In the genomic region with DNA sequence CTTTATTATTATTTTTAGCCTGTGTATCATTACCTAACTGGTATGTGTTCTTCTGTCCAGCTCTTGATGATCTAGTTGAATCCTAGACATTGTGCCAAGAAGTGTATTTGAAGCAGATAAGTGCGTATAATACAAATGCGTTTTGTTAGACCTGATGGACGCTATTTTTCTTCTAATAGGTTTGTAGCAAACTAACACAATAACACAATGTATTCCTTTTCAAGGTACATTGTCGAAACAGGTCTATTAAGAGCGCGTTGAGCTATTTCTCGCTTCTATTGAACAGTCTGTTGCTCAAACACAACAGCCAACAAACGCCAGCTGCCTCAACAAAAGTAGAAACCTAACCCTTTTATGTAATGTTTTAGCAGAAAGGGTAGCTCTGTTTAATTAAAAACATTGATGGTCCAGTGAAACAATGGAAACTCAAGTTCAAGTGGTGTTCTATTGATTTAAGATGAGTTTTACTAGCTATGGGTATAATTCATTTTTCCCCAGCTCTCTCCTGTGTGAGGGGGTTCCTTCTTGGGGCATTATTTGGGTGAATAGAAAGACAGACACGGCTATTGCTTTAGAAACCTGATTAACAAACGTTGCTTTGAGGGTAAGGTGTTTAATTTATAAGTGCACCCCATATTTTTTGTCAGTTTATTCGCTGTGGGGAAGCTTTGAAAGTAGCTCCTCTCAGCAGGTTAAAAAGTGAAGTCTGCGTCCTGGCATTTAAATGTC, we compare ENCODE assay signal across 11 mouse cellular contexts. TPM values are rescaled to one million over a fixed set of nuclear protein-coding genes. Genes with fewer than 3 reads are reported as not detected.
A peak's percentile ranks its signal among the peaks of the same experiment; 100 is the strongest.
DNase-seq lines count a peak whose midpoint lies in the region; ATAC-seq lines count a peak whose summit lies in the region.
"Had no signal": no experiment of that assay in that cellular context is flagged by ENCODE, and none has a peak within 500 bp of the region (broad histone marks: within the 10 kb centered on the region; RNA-seq: fewer than 3 reads in every experiment).

No protein-coding gene starts in this region.

- peaks cover 2% of the 10 kb centered on the region; the same call in 1 of the 2 replicates for H3K9me3 ChIP-seq in heart, embryonic 11.5 days (replicated peaks; ENCODE audit: control insufficient read depth, low read length)
- H3K9me3 ChIP-seq in midbrain, embryonic 14.5 days (ENCODE audit: control insufficient read depth, low read length) = peaks cover 4% of the 10 kb centered on the region; the same call in 1 of the 2 replicates

- intact Hi-C loops in heart, postnatal 14 days (cut with DNase I) = loop anchor here (2.0 to 10.0 kb wide), 3 partner anchors 13 to 495 kb away; partner anchors contain the start of gene Tmtc4
- intact Hi-C loops in heart, postnatal 10 days (cut with DNase I) = loop anchor here (2.0 kb wide), 1 partner anchor 15 kb away; the partner anchor contains the start of gene Zic2

- H3K36me3 ChIP-seq in heart, embryonic 11.5 days (ENCODE audit: control insufficient read depth, insufficient read depth, low read length) = no peaks in the 10 kb centered on the region
- H3K36me3 ChIP-seq in midbrain, embryonic 14.5 days (ENCODE audit: control insufficient read depth, insufficient read depth, low read length) = no peaks in the 10 kb centered on the region

- WGBS in heart, embryonic 11.5 days (ENCODE audit: insufficient replicate concordance) = 6% methylated on average over 12 of the region's 12 CpGs
- WGBS in midbrain, embryonic 14.5 days = 1% methylated on average over 12 of the region's 12 CpGs

- no peak for DNase-seq in heart, postnatal 14 days
- peak; percentile 41 to 64 for DNase-seq in cerebellum, postnatal 10 days
- peak; percentile 27 to 45 for DNase-seq in heart, postnatal 10 days
- peak; percentile 63 for DNase-seq in midbrain, embryonic 14.5 days
- DNase-seq in frontal cortex, postnatal 10 days (ENCODE audit: low spot score in 2 of 2) = no peak
- DNase-seq in kidney, adult 11 months = no peak
- no peak for DNase-seq in adrenal gland, postnatal 25 days
- DNase-seq: thymus, adult 2 months had no signal

- H3K9ac ChIP-seq in heart, embryonic 11.5 days (ENCODE audit: low read depth, low read length) = no peak overlapping the region
- no peak overlapping the region for H3K9ac ChIP-seq in midbrain, embryonic 14.5 days (replicated peaks; ENCODE audit: low read length)

- H3K4me2 ChIP-seq in heart, embryonic 11.5 days = peak overlapping the region; percentile 61; the same call in 1 of the 2 replicates
- H3K4me2 ChIP-seq in midbrain, embryonic 14.5 days (ENCODE audit: low read length) = peak overlapping the region; percentile 46

- H3K4me1 ChIP-seq in heart, embryonic 11.5 days (ENCODE audit: control insufficient read depth, insufficient read depth, low read length) = peaks cover 4% of the 10 kb centered on the region; the same call in 1 of the 2 replicates
- no peaks in the 10 kb centered on the region for H3K4me1 ChIP-seq in midbrain, embryonic 14.5 days (ENCODE audit: control insufficient read depth, insufficient read depth, low read length)

- H3K27ac ChIP-seq in heart, embryonic 11.5 days (ENCODE audit: low read depth, low read length) = no peak overlapping the region
- 0 out of 2 replicates have a peak overlapping the region, but pooled peaks have one; percentile 41 for H3K27ac ChIP-seq in midbrain, embryonic 14.5 days (replicated peaks; ENCODE audit: low read depth, low read length)

- H3K4me3 ChIP-seq in heart, embryonic 11.5 days (ENCODE audit: low read depth, low read length) = peak overlapping the region; percentile 37
- no peak overlapping the region for H3K4me3 ChIP-seq in midbrain, embryonic 14.5 days (replicated peaks; ENCODE audit: low read depth, low read length)
- H3K4me3 ChIP-seq: myocyte had no signal

- ATAC-seq in heart, embryonic 11.5 days (replicated peaks; ENCODE audit: insufficient number of reproducible peaks, low FRiP score, low TSS enrichment) = no peak
- ATAC-seq in midbrain, embryonic 14.5 days (ENCODE audit: low FRiP score, low TSS enrichment) = no peak

- peaks cover 50% of the 10 kb centered on the region for H3K27me3 ChIP-seq in heart, embryonic 11.5 days (ENCODE audit: control insufficient read depth, insufficient read depth, low read length)
- H3K27me3 ChIP-seq in midbrain, embryonic 14.5 days (ENCODE audit: control insufficient read depth, insufficient read depth, low read length) = peaks cover 69% of the 10 kb centered on the region

RNA-seq across cellular contexts. Expression of gene Gm10837, which starts 0.5 kb away (rescaled TPM):
- 0.10 TPM in 1 of 2 replicates, not detected in the other for polyA plus RNA-seq in heart, embryonic 11.5 days (2014; fragmentation: Nextera tagmentation; extraction: Ambion mirVana)
- not detected for total RNA-seq in heart, postnatal 14 days (2021)
- not detected for total RNA-seq in heart, postnatal 10 days (2021)
- 0.38 and 0.72 TPM in 2 replicates for polyA plus RNA-seq in midbrain, embryonic 14.5 days (2014; fragmentation: Nextera tagmentation; extraction: Ambion mirVana)
- not detected in 2 replicates for total RNA-seq in adrenal gland, postnatal 25 days (2021)
- total RNA-seq: gastrocnemius, adult 8-10 months had no signal
- polyA plus RNA-seq: myocyte; thymus, adult 2 months had no signal

RNA-seq across cellular contexts. Expression of gene Zic2, which starts 14.6 kb away (rescaled TPM):
- polyA plus RNA-seq in heart, embryonic 11.5 days (2014; fragmentation: Nextera tagmentation; extraction: Ambion mirVana) = 0.07 TPM in 1 of 2 replicates, not detected in the other
- under 1 TPM in 1 of 2 experiments, not detected in 1; 0.22 TPM for total RNA-seq in heart, postnatal 14 days (2021)
- total RNA-seq in heart, postnatal 10 days (2021) = not detected
- polyA plus RNA-seq in midbrain, embryonic 14.5 days (2014; fragmentation: Nextera tagmentation; extraction: Ambion mirVana) = 10.3 and 10.8 TPM in 2 replicates
- not detected in 2 replicates for total RNA-seq in adrenal gland, postnatal 25 days (2021)
- total RNA-seq: gastrocnemius, adult 8-10 months had no signal
- polyA plus RNA-seq: thymus, adult 2 months had no signal

RNA-seq across cellular contexts. Expression of gene Zic5, which starts 24.4 kb away (rescaled TPM):
- polyA plus RNA-seq in heart, embryonic 11.5 days (2014; fragmentation: Nextera tagmentation; extraction: Ambion mirVana) = 0.16 TPM in 1 of 2 replicates, not detected in the other
- total RNA-seq in heart, postnatal 14 days (2021) = not detected
- not detected for total RNA-seq in heart, postnatal 10 days (2021)
- 9.9 and 14.9 TPM in 2 replicates for polyA plus RNA-seq in midbrain, embryonic 14.5 days (2014; fragmentation: Nextera tagmentation; extraction: Ambion mirVana)
- not detected in 2 replicates for total RNA-seq in adrenal gland, postnatal 25 days (2021)
- total RNA-seq: gastrocnemius, adult 8-10 months had no signal
- polyA plus RNA-seq: thymus, adult 2 months had no signal

RNA-seq across cellular contexts. Expression of gene Gm5089, which starts 38.9 kb away (rescaled TPM):
- polyA plus RNA-seq in heart, embryonic 11.5 days (2014; fragmentation: Nextera tagmentation; extraction: Ambion mirVana) = not detected in 2 replicates
- not detected for total RNA-seq in heart, postnatal 14 days (2021)
- not detected for total RNA-seq in heart, postnatal 10 days (2021)
- 0.70 and 0.75 TPM in 2 replicates for polyA plus RNA-seq in midbrain, embryonic 14.5 days (2014; fragmentation: Nextera tagmentation; extraction: Ambion mirVana)
- not detected in 2 replicates for total RNA-seq in adrenal gland, postnatal 25 days (2021)
- total RNA-seq: gastrocnemius, adult 8-10 months had no signal
- polyA plus RNA-seq: myocyte; thymus, adult 2 months had no signal

RNA-seq across cellular contexts. Expression of gene Pcca, which starts 44.3 kb away (rescaled TPM):
- 24.9 and 27.5 TPM in 2 replicates for polyA plus RNA-seq in heart, embryonic 11.5 days (2014; fragmentation: Nextera tagmentation; extraction: Ambion mirVana)
- total RNA-seq in heart, postnatal 14 days (2021) = 10 to 100 TPM; 58.6 to 63.4 TPM
- 10 to 100 TPM; 36.8 to 40.1 TPM for total RNA-seq in heart, postnatal 10 days (2021)
- polyA plus RNA-seq in midbrain, embryonic 14.5 days (2014; fragmentation: Nextera tagmentation; extraction: Ambion mirVana) = 19.1 and 29.9 TPM in 2 replicates
- total RNA-seq in adrenal gland, postnatal 25 days (2021) = 133 and 175 TPM in 2 replicates

Comparison
In these comparisons a context has a peak if more than half of its experiments do, and no peak if none do; other contexts are left out.
1. DNase-seq: peak in cerebellum, postnatal 10 days (2 of 2), heart, postnatal 10 days (2 of 2) and midbrain, embryonic 14.5 days (single experiment); none in heart, postnatal 14 days (0 of 2), frontal cortex, postnatal 10 days (0 of 2), kidney, adult 11 months (single experiment) and adrenal gland, postnatal 25 days (single experiment).